Mouse (Mus musculus) bone marrow macrophage, adult 2 months (primary cell): ENCODE data around the gene Adi1. TPM values are rescaled to one million over a fixed set of nuclear protein-coding genes. Genes with fewer than 3 reads are reported as not detected.

Experiments
- H3K27ac ChIP-seq: 2 replicates; pipeline ENCODE4 v1.5.1; 2012; ENCODE audit warnings: low read depth, low read length; ENCODE audit not compliant: insufficient read depth
- H3K4me1 ChIP-seq: 2 replicates; pipeline ENCODE4 v1.6.1; 2012; ENCODE audit warnings: low read length; ENCODE audit not compliant: control insufficient read depth, insufficient read depth
- H3K4me3 ChIP-seq: 2 replicates; pipeline ENCODE4 v1.5.1; 2012; ENCODE audit warnings: mild to moderate bottlenecking, low read length, moderate library complexity; ENCODE audit not compliant: insufficient read depth
- CTCF ChIP-seq: IDR thresholded peaks from 2 replicates; pipeline ENCODE4 v1.5.1; 2012; ENCODE audit warnings: low read depth, mild to moderate bottlenecking, low read length, moderate library complexity
- POLR2A ChIP-seq: IDR thresholded peaks from 2 replicates; pipeline ENCODE4 v1.6.1; 2012; ENCODE audit warnings: mild to moderate bottlenecking, low read depth, low read length, borderline replicate concordance
- polyA plus RNA-seq: library from polyadenylated mRNA; stranded (reverse); fragments of >200 nt; gene quantifications from 2 replicates; pipeline ENCODE4 v1.2.4, GENCODE M21; 2012; ENCODE audit not compliant: missing spikeins, insufficient read depth, insufficient read length

Adi1 gene
- 38.8 and 39.3 TPM in 2 replicates for polyA plus RNA-seq

GRCm38 (mm10) chr12:28675121-28675924 is at the start of gene Adi1:
TSS of gene Adi1 (plus strand) at chr12:28675231.
- H3K4me1 ChIP-seq: peaks cover 3% of the 10 kb centered on the region; the same call in 1 of the 2 replicates
- TF ChIP-seq POLR2A (no peak), CTCF (0 out of 2 replicates have a peak, but pooled peaks have one; percentile 14)
- H3K27ac ChIP-seq: peak within 1 kb of the TSS; percentile 96
- H3K4me3 ChIP-seq: peak within 1 kb of the TSS; percentile 89

DNA sequence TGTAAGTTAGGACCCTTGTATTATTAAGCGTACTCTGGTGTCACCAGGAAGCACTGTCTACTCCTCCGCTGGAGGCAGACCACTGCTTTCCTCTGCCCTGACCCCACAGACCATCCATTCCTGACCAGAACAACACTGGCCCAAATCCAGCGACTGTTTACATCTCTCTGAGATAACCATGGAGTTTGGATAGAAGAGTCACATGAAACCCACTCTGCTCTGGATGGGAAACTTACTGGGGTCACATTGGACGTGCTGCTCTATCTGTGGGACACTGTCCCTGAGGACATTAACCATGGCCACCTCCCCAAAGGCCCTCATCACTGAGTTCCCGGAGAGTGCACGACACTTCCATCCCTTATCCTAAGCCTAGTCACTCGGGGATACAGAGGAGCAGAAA is 49.6 kb upstream of the Adi1 start:
- Histone ChIP-seq H3K4me3 (no peak overlapping the region), H3K27ac (no peak overlapping the region)
- TF ChIP-seq CTCF: no peak
- no peak for TF ChIP-seq POLR2A

GRCm38 (mm10) chr12:28627092-28627491 is 47.9 kb upstream of the Adi1 start:
- TF ChIP-seq CTCF (no peak), POLR2A (no peak)
- no peaks in the 10 kb centered on the region for H3K4me1 ChIP-seq

More for the DNA sequence above, 49.6 kb upstream of the Adi1 start:
- no peaks in the 10 kb centered on the region for H3K4me1 ChIP-seq

DNA sequence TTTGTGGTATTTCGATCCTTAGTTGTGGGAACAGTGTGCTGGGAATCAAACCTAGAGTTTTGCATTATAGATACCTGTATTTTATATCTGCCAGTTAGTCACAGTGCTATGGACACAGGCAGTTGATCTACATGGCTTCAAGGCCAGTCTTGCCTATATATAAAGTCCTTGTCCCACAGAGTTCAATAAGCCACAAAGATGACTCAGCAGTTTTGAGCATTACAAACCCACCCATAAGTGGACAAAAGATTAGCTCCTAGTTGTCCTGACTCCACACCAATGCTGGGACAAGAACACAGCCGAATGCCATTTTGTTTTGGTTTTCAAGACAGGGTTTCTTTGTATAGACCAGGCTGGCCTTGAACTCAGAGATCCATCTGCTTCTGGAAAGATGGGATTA is 46.6 kb upstream of the Adi1 start:
- no peak overlapping the region for H3K27ac ChIP-seq
- H3K4me3 ChIP-seq: no peak overlapping the region
- TF ChIP-seq POLR2A: no peak
- TF ChIP-seq CTCF: no peak
- H3K4me1 ChIP-seq: peaks cover 6% of the 10 kb centered on the region

More at GRCm38 (mm10) chr12:28627092-28627491, 47.9 kb upstream of the Adi1 start:
- no peak overlapping the region for H3K4me3 ChIP-seq
- no peak overlapping the region for H3K27ac ChIP-seq

- H3K4me3 ChIP-seq: peak overlapping the region; percentile 92
- peak overlapping the region; percentile 63 for H3K27ac ChIP-seq
- H3K4me1 ChIP-seq: peaks cover 16% of the 10 kb centered on the region
- no peak for TF ChIP-seq CTCF
- TF ChIP-seq POLR2A: no peak
These were observed 39.9 kb upstream of the Adi1 start for GRCm38 (mm10) chr12:28635058-28635534.

DNA sequence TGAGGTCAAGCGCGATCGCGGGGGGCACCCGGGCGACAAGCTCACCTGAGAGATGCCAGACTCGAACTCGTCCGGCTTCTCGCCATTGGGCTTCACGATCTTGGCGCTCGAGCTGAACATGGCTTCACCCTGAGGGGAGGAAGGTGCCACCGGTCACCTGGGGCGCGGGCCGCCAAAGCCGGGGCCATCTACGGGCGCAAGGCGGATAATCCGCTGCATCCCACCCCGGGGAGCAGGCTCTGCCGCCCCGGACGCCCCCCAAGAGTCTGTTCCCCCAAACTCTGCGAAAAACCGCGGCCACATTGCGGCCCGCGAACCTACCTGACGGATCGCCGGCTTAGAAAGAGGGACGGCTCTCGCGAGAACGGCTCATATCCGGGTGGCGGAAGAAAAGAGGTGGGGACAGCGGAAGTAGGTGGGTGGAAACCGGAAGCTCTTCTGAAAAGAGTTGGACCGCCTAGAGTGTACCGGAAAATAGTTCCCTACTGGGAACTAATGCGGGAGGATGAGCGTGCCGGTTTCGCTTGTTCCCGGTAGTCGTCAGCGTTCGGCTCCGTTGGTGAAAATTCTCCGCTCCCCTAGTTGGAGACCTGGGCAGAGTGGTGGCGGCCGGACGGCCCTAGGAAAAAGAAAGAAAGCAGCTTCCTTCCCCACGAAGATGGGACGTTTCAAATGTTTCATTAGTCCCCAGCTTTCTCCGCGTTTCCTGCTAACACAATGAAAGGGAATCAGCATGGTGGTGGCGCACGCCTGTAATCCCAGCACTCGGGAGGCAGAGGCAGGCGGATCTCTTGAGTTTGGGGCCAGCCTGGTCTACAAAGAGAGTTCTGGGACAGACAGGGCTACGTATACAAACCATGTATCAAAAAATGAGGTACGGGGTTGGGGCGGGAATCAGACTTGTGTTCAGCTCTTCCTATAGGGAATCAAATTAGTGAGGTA is 39.2 kb upstream of the Adi1 start, which contains the start of gene Rps7:
Rps7 (minus strand) TSS at position 419 of the 942 bp plus-strand sequence.
- peak within 1 kb of the TSS; percentile 92 for H3K4me3 ChIP-seq
- H3K27ac ChIP-seq: peak within 1 kb of the TSS; percentile 74
- TF ChIP-seq CTCF (no peak), POLR2A (no peak)
- H3K4me1 ChIP-seq: peaks cover 16% of the 10 kb centered on the region

GRCm38 (mm10) chr12:28636543-28636942 is 38.5 kb upstream of the Adi1 start:
- TF ChIP-seq POLR2A: no peak
- TF ChIP-seq CTCF: no peak
- Histone ChIP-seq H3K27ac (no peak overlapping the region), H3K4me3 (peak overlapping the region; percentile 86), H3K4me1 (peaks cover 16% of the 10 kb centered on the region)

DNA sequence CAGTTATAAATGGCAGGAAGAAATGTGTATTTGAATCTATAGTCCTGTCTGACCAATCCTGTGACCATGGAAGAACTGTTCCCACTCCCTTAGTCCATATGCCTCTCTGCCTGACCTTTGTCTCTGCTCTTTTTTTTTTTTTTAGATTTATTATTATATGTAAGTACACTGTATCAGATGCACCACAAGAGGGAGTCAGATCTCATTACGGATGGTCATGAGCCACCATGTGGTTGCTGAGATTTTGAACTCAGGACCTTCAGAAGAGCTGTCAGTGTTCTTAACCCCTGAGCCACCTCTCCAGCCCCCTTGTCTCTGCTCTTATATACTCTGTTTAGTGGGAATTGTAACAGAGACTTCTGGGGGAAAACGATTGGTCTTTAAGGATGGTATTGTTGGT is 36.3 kb upstream of the Adi1 start:
- Histone ChIP-seq H3K27ac (no peak overlapping the region), H3K4me3 (no peak overlapping the region), H3K4me1 (peaks cover 10% of the 10 kb centered on the region)
- TF ChIP-seq CTCF: no peak
- TF ChIP-seq POLR2A: no peak
